Mouse (Mus musculus) hindbrain, embryonic 12.5 days (tissue): ENCODE measurements around the gene Ankrd35. TPM values are rescaled to one million over a fixed set of nuclear protein-coding genes. Genes with fewer than 3 reads are reported as not detected.
A peak's percentile ranks its signal among the peaks of the same experiment; 100 is the strongest.

Experiments
- ATAC-seq: fragments of 200-750 bp; cut with Nextera tagmentation; 2 replicates; pipeline ENCODE4 v1.8.0; 2017; ENCODE audit warnings: moderate TSS enrichment; ENCODE audit not compliant: low FRiP score
- H3K27ac ChIP-seq: fragments of 300-500 bp; sonication (generic); 2 replicates; pipeline ENCODE4 v1.5.1; 2016; ENCODE audit warnings: mild to moderate bottlenecking
- H3K27me3 ChIP-seq: fragments of 300-500 bp; sonication (generic); 2 replicates; pipeline ENCODE4 v1.6.1; 2016; ENCODE audit warnings: mild to moderate bottlenecking
- H3K36me3 ChIP-seq: fragments of 300-500 bp; sonication (generic); 2 replicates; pipeline ENCODE4 v1.6.1; 2016; ENCODE audit warnings: mild to moderate bottlenecking
- H3K4me1 ChIP-seq: fragments of 300-500 bp; sonication (generic); 2 replicates; pipeline ENCODE4 v1.6.1; 2016
- H3K4me2 ChIP-seq: fragments of 300-500 bp; sonication (generic); replicated peaks from 2 replicates; pipeline ENCODE4 v1.6.1; 2016; ENCODE audit warnings: mild to moderate bottlenecking
- H3K4me3 ChIP-seq: fragments of 300-500 bp; sonication (generic); 2 replicates; pipeline ENCODE4 v1.5.1; 2016; ENCODE audit warnings: mild to moderate bottlenecking
- H3K9ac ChIP-seq: fragments of 300-500 bp; sonication (generic); 2 replicates; pipeline ENCODE4 v1.6.1; 2016; ENCODE audit warnings: mild to moderate bottlenecking, moderate library complexity
- H3K9me3 ChIP-seq: fragments of 300-500 bp; sonication (generic); replicated peaks from 2 replicates; pipeline ENCODE4 v1.6.1; 2016; ENCODE audit warnings: mild to moderate bottlenecking
- WGBS: fragments of 180-500 bp; shearing (Covaris S2); methylation state at CpG from one replicate; pipeline ENCODE4 v1.1.7; 2016; 5-methylcytosine and 5-hydroxymethylcytosine counted together
- polyA plus RNA-seq: library from polyadenylated mRNA; unstranded; fragments of >200 nt; fragmentation: Nextera tagmentation; extraction: Ambion mirVana; gene quantifications from 2 replicates; pipeline ENCODE4 v1.2.1, GENCODE M21; 2016

Gene Ankrd35
- polyA plus RNA-seq, result 0.57 and 0.58 TPM in 2 replicates

DNA sequence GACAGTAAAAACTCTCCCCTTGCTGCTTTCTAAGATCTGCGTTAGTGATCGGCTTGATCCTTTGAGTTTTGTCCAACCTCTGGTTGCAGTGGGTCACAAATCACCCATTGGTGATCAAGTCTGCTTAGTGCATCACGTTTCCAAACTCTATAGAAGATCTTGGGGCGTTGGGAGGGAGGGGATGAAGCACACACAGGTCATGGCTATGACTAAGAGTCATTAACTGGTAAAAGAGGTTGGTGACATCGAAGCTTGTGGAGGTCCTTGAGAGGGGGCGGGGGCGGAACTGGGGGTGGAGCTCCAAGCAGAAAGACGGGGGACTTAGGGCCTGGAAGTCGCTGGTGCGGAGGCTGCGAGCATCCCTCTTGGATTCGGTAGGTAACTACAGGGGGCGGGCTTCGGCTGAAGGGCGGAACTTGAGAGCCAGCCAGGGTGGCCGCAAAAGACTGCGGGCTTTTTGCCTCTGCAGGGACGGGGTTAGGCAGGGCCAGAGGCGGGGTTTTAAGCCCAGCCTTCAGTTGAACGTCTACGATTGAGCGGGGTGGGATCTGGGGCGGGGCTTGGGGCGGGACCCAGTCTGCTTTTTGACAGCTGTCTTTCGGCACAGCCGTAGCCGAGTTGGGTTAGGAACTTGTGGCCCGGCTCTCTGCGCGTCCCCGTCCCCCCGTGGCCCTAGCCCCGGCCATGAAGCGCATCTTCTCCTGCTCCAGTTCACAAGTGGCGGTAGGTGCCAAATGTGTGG is at the start of gene Ankrd35:
TSS of gene Ankrd35 (plus strand) at position 405 of the 742 bp plus-strand sequence.
- Histone ChIP-seq H3K36me3 (no peaks in the 10 kb centered on the region), H3K4me1 (peaks cover 7% of the 10 kb centered on the region), H3K27me3 (peaks cover 9% of the 10 kb centered on the region), H3K27ac (no peak within 1 kb of the TSS), H3K4me3 (peak within 1 kb of the TSS; percentile 38), H3K9me3 (no peaks in the 10 kb centered on the region), H3K9ac (peak within 1 kb of the TSS; percentile 53; the same call in 1 of the 2 replicates), H3K4me2 (peak within 1 kb of the TSS; percentile 77)
- peak; percentile 93 for ATAC-seq
- WGBS, result 6% methylated on average over 35 of the region's 35 CpGs

- ATAC-seq, result no peak
- WGBS, result 92% methylated on average over 4 of the region's 4 CpGs
- H3K36me3 ChIP-seq, result peaks cover 55% of the 10 kb centered on the region
Observed at GRCm38 (mm10) chr3:96623201-96623600, 46.7 kb upstream of the Ankrd35 start.

DNA sequence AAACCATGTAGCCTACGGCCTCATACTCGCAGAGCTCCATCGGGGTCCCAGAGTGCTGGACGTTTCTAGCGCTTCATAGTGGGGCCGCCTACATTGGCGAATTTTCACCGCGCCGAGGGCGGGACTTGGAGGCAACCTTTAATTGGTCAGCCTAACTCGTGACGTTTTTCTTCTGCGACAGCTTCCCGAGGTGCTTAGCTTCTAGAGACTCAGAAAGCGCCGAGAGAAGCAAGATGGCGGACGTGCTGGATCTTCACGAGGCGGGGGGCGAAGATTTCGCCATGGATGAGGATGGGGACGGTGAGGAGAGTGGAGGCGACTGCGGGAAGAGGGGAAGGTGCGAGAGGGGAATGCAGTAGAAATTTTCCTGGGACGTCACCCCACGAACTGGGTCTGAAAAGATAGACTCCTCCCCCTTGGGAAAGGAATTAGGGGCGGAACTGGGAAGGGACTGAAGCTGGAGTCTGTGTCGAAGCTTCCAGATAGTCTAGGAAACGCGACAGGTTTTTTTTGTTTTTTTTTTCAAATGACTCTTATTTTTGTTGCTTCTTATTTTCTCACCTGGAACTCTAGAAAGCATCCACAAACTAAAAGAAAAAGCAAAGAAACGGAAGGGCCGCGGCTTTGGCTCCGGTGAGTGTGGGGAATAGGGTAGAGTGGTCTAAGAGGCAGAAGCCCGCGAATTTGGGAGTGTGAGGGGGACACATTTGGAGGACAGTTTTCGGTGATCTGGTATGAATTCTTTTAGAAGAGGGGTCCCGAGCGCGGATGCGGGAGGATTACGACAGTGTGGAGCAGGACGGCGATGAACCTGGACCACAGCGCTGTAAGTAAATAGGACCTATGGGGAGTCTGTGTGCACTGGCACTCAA is 40.0 kb upstream of the Ankrd35 start, which contains the start of gene Rbm8a:
TSS of gene Rbm8a (plus strand) at position 205 of the 872 bp plus-strand sequence.
- Histone ChIP-seq H3K4me1 (peaks cover 20% of the 10 kb centered on the region), H3K4me3 (peak within 1 kb of the TSS; percentile 65), H3K27ac (peak within 1 kb of the TSS; percentile 71), H3K27me3 (no peaks in the 10 kb centered on the region), H3K9me3 (no peaks in the 10 kb centered on the region), H3K9ac (peak within 1 kb of the TSS; percentile 63), H3K36me3 (peaks cover 30% of the 10 kb centered on the region), H3K4me2 (peak within 1 kb of the TSS; percentile 74)
- ATAC-seq, result peak; percentile 93
- 1% methylated on average over 48 of the region's 48 CpGs for WGBS

More at GRCm38 (mm10) chr3:96623201-96623600, 46.7 kb upstream of the Ankrd35 start:
- Histone ChIP-seq H3K27ac (no peak overlapping the region), H3K4me1 (no peaks in the 10 kb centered on the region), H3K4me3 (no peak overlapping the region), H3K9ac (no peak overlapping the region), H3K9me3 (no peaks in the 10 kb centered on the region), H3K4me2 (no peak overlapping the region), H3K27me3 (no peaks in the 10 kb centered on the region)

DNA sequence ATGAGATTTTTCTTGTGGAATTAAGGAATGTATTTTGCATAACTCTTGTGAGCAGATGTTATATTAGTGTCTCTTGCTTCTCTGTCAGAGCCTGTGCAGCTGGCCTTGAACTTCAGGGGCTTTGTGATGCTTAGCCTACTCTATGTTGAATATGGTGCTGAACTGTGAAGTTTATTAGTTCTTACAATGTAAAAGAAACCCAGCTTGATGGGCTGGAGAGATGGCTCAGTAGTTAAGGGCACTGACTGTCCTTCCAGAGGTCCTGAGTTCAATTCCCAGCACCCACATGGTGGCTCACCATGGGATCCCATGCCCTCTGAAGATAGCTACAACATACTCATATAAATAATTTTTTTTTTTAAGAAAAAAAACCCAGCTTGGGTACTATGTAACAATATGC is 37.9 kb upstream of the Ankrd35 start:
- Histone ChIP-seq H3K9ac (no peak overlapping the region), H3K4me3 (no peak overlapping the region), H3K4me1 (peaks cover 32% of the 10 kb centered on the region), H3K9me3 (no peaks in the 10 kb centered on the region), H3K4me2 (no peak overlapping the region), H3K27ac (no peak overlapping the region), H3K27me3 (no peaks in the 10 kb centered on the region), H3K36me3 (peaks cover 27% of the 10 kb centered on the region; the same call in 1 of the 2 replicates)
- no peak for ATAC-seq

GRCm38 (mm10) chr3:96634015-96634414 is 35.9 kb upstream of the Ankrd35 start:
- no peaks in the 10 kb centered on the region for H3K27me3 ChIP-seq
- ATAC-seq, result no peak
- peaks cover 30% of the 10 kb centered on the region for H3K4me1 ChIP-seq
- no peak overlapping the region for H3K4me3 ChIP-seq
- 62% methylated on average over 1 of the region's 1 CpGs for WGBS
- H3K9me3 ChIP-seq, result no peaks in the 10 kb centered on the region
- H3K27ac ChIP-seq, result no peak overlapping the region
- H3K36me3 ChIP-seq, result peaks cover 40% of the 10 kb centered on the region
- H3K9ac ChIP-seq, result no peak overlapping the region
- H3K4me2 ChIP-seq, result no peak overlapping the region

DNA sequence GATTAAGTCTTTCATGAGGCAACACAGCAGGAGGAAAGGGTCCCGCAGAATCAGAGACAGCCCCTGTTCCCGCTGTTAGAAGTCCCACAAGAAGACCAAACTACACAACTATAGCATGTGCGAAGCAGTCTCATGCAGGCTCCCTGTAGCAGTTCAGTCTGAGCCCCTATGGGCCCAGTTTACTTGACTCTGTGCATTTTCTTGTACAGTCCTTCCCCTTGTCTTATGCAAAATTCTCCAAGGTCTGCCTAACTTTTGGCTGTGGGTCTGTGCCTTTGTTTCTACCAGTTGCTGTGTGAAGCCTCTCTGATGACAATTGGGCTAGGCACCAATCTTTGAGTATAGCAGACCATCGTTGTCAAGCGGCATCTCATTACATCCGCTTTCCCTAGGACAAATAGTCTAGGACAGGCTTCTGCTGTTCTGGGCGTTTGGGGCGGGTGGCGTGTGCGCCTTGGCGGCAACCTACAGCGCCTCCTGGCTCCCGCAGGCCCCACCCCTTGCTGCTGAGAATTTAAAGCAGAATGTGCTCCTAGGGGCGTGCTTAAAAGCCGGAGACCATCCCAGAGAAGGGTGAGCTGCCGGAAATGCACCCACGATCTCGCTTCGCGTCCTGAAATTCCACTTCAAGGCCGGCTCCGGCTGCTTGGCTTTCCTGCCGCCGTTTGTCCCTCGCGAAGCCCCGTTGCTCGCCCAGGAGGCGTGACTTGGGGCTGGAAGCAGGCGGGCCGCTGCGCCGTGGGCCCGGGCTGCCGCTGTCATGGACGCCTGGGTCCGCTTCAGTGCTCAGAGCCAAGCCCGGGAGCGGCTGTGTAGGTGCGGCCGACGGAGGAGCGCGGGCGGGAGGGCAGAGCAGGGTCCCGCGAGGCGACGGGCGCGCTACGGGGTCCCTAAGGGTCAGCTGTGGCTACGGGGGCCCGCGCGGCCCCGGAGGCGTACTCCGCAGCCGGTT is 34.7 kb upstream of the Ankrd35 start, which contains the start of the genes Pex11b and Gm42957:
TSS of gene Pex11b (plus strand) at position 449 of the 952 bp plus-strand sequence.
TSS of gene Gm42957 (plus strand) at position 547 of the 952 bp plus-strand sequence.
- H3K4me2 ChIP-seq, result peak within 1 kb of the TSS; percentile 87
- no peaks in the 10 kb centered on the region for H3K9me3 ChIP-seq
- H3K9ac ChIP-seq, result peak within 1 kb of the TSS; percentile 95
- peaks cover 27% of the 10 kb centered on the region for H3K4me1 ChIP-seq
- ATAC-seq, result peak; percentile 88
- WGBS, result 2% methylated on average over 60 of the region's 60 CpGs
- H3K27ac ChIP-seq, result peak within 1 kb of the TSS; percentile 81
- peaks cover 50% of the 10 kb centered on the region for H3K36me3 ChIP-seq
- peak within 1 kb of the TSS; percentile 94 for H3K4me3 ChIP-seq
- no peaks in the 10 kb centered on the region for H3K27me3 ChIP-seq

DNA sequence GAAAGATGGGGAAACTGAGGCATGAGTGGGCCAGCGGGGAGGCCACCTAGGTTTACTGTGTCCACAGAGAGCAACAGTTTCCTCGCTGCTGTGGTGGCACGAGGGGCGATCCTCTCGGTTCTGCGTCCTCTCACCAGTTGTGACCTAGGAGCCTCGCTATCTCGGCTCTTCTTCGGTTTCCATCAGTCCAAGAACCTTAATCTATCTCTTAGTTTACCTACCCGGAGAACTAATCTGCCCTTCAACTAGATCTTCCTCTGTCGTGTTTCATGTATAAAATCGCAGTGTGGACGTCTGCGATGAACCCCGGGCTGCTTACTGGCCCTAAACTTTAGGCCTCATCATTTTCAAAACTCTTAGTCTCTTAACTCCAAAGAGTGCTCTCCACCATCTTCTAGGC is 34.0 kb upstream of the Ankrd35 start:
- H3K4me3 ChIP-seq, result peak overlapping the region; percentile 94
- peak overlapping the region; percentile 95 for H3K9ac ChIP-seq
- peak overlapping the region; percentile 81 for H3K27ac ChIP-seq
- WGBS, result 9% methylated on average over 15 of the region's 15 CpGs
- H3K36me3 ChIP-seq, result peaks cover 52% of the 10 kb centered on the region
- no peak; the same call in 1 of the 2 replicates for ATAC-seq
- H3K9me3 ChIP-seq, result no peaks in the 10 kb centered on the region
- no peaks in the 10 kb centered on the region for H3K27me3 ChIP-seq
- H3K4me1 ChIP-seq, result peaks cover 21% of the 10 kb centered on the region
- peak overlapping the region; percentile 87 for H3K4me2 ChIP-seq

DNA sequence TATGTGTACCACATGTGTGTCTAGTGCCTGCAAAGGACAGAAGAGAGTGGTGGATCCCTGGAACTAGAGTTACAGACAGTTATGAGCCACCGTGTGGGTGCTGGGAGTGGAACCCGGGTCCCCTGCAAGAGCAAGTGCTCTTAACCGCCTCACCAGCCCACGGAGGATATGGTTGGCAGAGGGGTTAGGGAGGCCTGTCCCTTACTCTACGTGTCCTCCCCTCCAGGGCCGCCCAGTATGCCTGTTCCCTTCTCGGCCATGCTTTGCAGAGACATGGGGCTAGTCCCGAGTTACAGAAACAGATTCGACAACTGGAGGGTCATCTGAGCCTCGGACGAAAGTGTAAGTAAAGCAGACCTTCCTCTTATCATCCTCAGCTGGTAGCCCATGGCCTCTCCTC is 33.5 kb upstream of the Ankrd35 start:
- Histone ChIP-seq H3K36me3 (peaks cover 47% of the 10 kb centered on the region), H3K9me3 (no peaks in the 10 kb centered on the region), H3K4me1 (peaks cover 17% of the 10 kb centered on the region), H3K27ac (no peak overlapping the region), H3K9ac (peak overlapping the region; percentile 95), H3K27me3 (no peaks in the 10 kb centered on the region), H3K4me2 (peak overlapping the region; percentile 87), H3K4me3 (peak overlapping the region; percentile 94)
- WGBS, result 69% methylated on average over 11 of the region's 11 CpGs
- ATAC-seq, result no peak

- Histone ChIP-seq H3K27ac (no peak overlapping the region), H3K9me3 (no peaks in the 10 kb centered on the region), H3K4me1 (peaks cover 17% of the 10 kb centered on the region), H3K36me3 (peaks cover 43% of the 10 kb centered on the region), H3K9ac (no peak overlapping the region), H3K4me3 (no peak overlapping the region), H3K27me3 (no peaks in the 10 kb centered on the region), H3K4me2 (no peak overlapping the region)
- ATAC-seq, result no peak
- WGBS, result 77% methylated on average over 1 of the region's 1 CpGs
Observed at GRCm38 (mm10) chr3:96639219-96639618, 30.7 kb upstream of the Ankrd35 start.

DNA sequence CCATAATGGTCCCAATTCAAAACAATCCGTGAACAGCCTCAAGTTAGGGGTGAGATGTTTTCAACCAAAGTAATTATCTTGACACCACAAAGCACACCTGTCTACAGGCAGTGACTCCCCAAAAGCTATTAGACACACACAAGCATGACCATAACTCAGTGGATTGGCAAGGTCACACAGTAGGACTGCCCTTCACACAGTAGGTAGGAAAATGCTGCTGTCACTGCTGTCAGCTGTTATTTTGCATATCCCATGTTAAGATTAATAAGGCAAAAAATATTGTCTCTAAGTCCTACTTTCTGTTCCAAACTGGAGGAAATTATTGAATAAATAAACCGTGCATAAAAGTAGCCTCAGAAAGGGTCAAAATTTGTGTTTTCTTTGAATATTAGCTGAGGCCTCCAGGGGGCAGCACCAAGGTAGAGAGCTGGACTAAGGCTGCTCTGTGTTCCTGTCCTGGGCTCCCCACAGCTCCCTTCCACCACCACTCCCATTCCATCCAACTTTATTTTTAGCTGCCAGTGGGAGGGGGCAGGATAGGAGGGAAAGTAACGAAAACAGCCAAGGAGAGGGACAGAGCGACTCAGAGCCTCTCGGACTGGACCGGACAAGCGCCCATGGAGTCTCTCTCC is 24.8 kb upstream of the Ankrd35 start, which contains the start of gene Itga10:
TSS of gene Itga10 (plus strand) at position 567 of the 632 bp plus-strand sequence.
- no peak for ATAC-seq
- H3K36me3 ChIP-seq, result peaks cover 26% of the 10 kb centered on the region
- H3K4me3 ChIP-seq, result no peak within 1 kb of the TSS

GRCm38 (mm10) chr3:96647365-96647764 is 22.6 kb upstream of the Ankrd35 start:
- Histone ChIP-seq H3K36me3 (peaks cover 16% of the 10 kb centered on the region), H3K4me3 (no peak overlapping the region), H3K4me2 (no peak overlapping the region), H3K4me1 (no peaks in the 10 kb centered on the region), H3K27me3 (no peaks in the 10 kb centered on the region), H3K27ac (no peak overlapping the region), H3K9ac (no peak overlapping the region), H3K9me3 (no peaks in the 10 kb centered on the region)
- ATAC-seq, result no peak
- WGBS, result 71% methylated on average over 3 of the region's 3 CpGs

More for the DNA sequence above, 24.8 kb upstream of the Ankrd35 start, which contains the start of gene Itga10:
- Histone ChIP-seq H3K9ac (no peak within 1 kb of the TSS), H3K9me3 (no peaks in the 10 kb centered on the region), H3K4me2 (no peak within 1 kb of the TSS), H3K27ac (no peak within 1 kb of the TSS), H3K4me1 (no peaks in the 10 kb centered on the region), H3K27me3 (no peaks in the 10 kb centered on the region)
- WGBS, result 67% methylated on average over 7 of the region's 7 CpGs
